Mouse (Mus musculus) MEL (cell line): ENCODE results near the gene Cib4. TPM values are rescaled to one million over a fixed set of nuclear protein-coding genes. Genes with fewer than 3 reads are reported as not detected.

ENCODE experiments used
- DNase-seq: peaks from one replicate; pipeline ENCODE4 v3.0.0; 2011; ENCODE audit warnings: low read depth, low spot score
- H3K27ac ChIP-seq: 2 replicates; pipeline ENCODE4 v1.5.1; 2012; ENCODE audit warnings: low read depth, mild to moderate bottlenecking, control low read depth, low read length, moderate library complexity; ENCODE audit not compliant: control insufficient read depth
- H3K27me3 ChIP-seq, 2 experiments: fragments of 150-350 bp in 1 of 2; sonication (generic) in 1 of 2; 2 replicates each; pipeline ENCODE4 v1.6.1; 2012; ENCODE audit warnings: low read length in 2 of 2, mild to moderate bottlenecking in 2 of 2, improper control_type of control experiment in 1 of 2, moderate library complexity in 1 of 2; ENCODE audit not compliant: insufficient read depth in 2 of 2, control insufficient read depth in 1 of 2
- H3K36me3 ChIP-seq, 2 experiments: 2 replicates each; pipeline ENCODE4 v1.6.1; 2012 to 2014; ENCODE audit warnings: low read length in 2 of 2, improper control_type of control experiment in 1 of 2, inconsistent platforms in 1 of 2, mild to moderate bottlenecking in 1 of 2; ENCODE audit not compliant: insufficient read depth in 2 of 2, control insufficient read depth in 1 of 2
- H3K4me1 ChIP-seq, 2 experiments: fragments of 150-350 bp in 1 of 2; sonication (generic) in 1 of 2; 2 replicates each; pipeline ENCODE4 v1.6.1; 2012; ENCODE audit warnings: low read length in 2 of 2, improper control_type of control experiment in 1 of 2, mild to moderate bottlenecking in 1 of 2; ENCODE audit not compliant: insufficient read depth in 2 of 2, control insufficient read depth in 1 of 2
- H3K4me3 ChIP-seq, 2 experiments: fragments of 150-350 bp in 1 of 2; sonication (generic) in 1 of 2; 2 replicates each; pipeline ENCODE4 v1.5.1; 2012; ENCODE audit warnings: low read depth in 2 of 2, low read length in 2 of 2, mild to moderate bottlenecking in 2 of 2, moderate library complexity in 2 of 2, control low read depth in 1 of 2, improper control_type of control experiment in 1 of 2; ENCODE audit not compliant: control insufficient read depth in 1 of 2, insufficient read depth in 1 of 2
- H3K79me2 ChIP-seq: 2 replicates; pipeline ENCODE4 v1.6.1; 2012; ENCODE audit warnings: mild to moderate bottlenecking, low read length, moderate library complexity; ENCODE audit not compliant: control insufficient read depth, poor library complexity, insufficient read depth
- H3K9ac ChIP-seq: 2 replicates; pipeline ENCODE4 v1.6.1; 2012; ENCODE audit warnings: low read depth, mild to moderate bottlenecking, control low read depth, low read length, moderate library complexity; ENCODE audit not compliant: control insufficient read depth, poor library complexity, severe bottlenecking
- H3K9me3 ChIP-seq: fragments of 150-350 bp; sonication (generic); replicated peaks from 2 replicates; pipeline ENCODE4 v1.6.1; 2012; ENCODE audit warnings: mild to moderate bottlenecking, low read length, improper control_type of control experiment, moderate library complexity; ENCODE audit not compliant: insufficient read depth
- CHD2 ChIP-seq: IDR thresholded peaks from 2 replicates; pipeline ENCODE4 v1.6.1; 2011; ENCODE audit warnings: low read length, improper control_type of control experiment
- CTCF ChIP-seq, 3 experiments: IDR thresholded peaks in 2 of 3; conservative IDR thresholded peaks in 1 of 3; 2 replicates each; pipeline ENCODE4 v1.5.1; 2011 to 2012; ENCODE audit warnings: low read length in 3 of 3, low read depth in 2 of 3, mild to moderate bottlenecking in 2 of 3, improper control_type of control experiment in 1 of 3, inconsistent platforms in 1 of 3, mixed read lengths in 1 of 3, moderate library complexity in 1 of 3; ENCODE audit not compliant: control insufficient read depth in 1 of 3, insufficient read depth in 1 of 3, poor library complexity in 1 of 3, severe bottlenecking in 1 of 3
- ELF1 ChIP-seq: IDR thresholded peaks from 2 replicates; pipeline ENCODE4 v1.6.1; 2014; ENCODE audit warnings: low read depth, mild to moderate bottlenecking, inconsistent platforms, low read length, improper control_type of control experiment, moderate library complexity
- EP300 ChIP-seq, 2 experiments: IDR thresholded peaks; 2 replicates each; pipeline ENCODE4 v1.6.1; 2011; ENCODE audit warnings: improper control_type of control experiment in 2 of 2, low read length in 2 of 2, low read depth in 1 of 2, mild to moderate bottlenecking in 1 of 2
- GABPA ChIP-seq: IDR thresholded peaks from 2 replicates; pipeline ENCODE4 v1.6.1; 2012; ENCODE audit warnings: low read depth, mild to moderate bottlenecking, inconsistent platforms, low read length, improper control_type of control experiment, moderate library complexity
- GATA1 ChIP-seq: IDR thresholded peaks from 2 replicates; pipeline ENCODE4 v1.6.1; 2011; ENCODE audit warnings: low read depth, low read length, improper control_type of control experiment
- MAZ ChIP-seq: IDR thresholded peaks from 2 replicates; pipeline ENCODE4 v1.6.1; 2012; ENCODE audit warnings: low read depth, mild to moderate bottlenecking, inconsistent platforms, low read length, improper control_type of control experiment
- MEF2A ChIP-seq: IDR thresholded peaks from 2 replicates; pipeline ENCODE4 v1.6.1; 2014; ENCODE audit warnings: low read depth, mild to moderate bottlenecking, inconsistent platforms, low read length, improper control_type of control experiment; ENCODE audit not compliant: poor library complexity, insufficient replicate concordance, severe bottlenecking; ENCODE audit errors: extremely low read depth
- MYB ChIP-seq: IDR thresholded peaks from 2 replicates; pipeline ENCODE4 v1.6.1; 2011; ENCODE audit warnings: mild to moderate bottlenecking, low read depth, low read length, improper control_type of control experiment
- NELFE ChIP-seq: IDR thresholded peaks from 2 replicates; pipeline ENCODE4 v1.6.1; 2011; ENCODE audit warnings: low read depth, low read length, improper control_type of control experiment
- NRF1 ChIP-seq: IDR thresholded peaks from 2 replicates; pipeline ENCODE4 v1.6.1; 2014; ENCODE audit warnings: low read depth, mild to moderate bottlenecking, inconsistent platforms, low read length, improper control_type of control experiment, moderate library complexity; ENCODE audit not compliant: poor library complexity, insufficient read depth, severe bottlenecking
- POLR2A ChIP-seq, 2 experiments: IDR thresholded peaks; 2 replicates each; pipeline ENCODE4 v1.6.1; 2011 to 2012; ENCODE audit warnings: low read length in 2 of 2, mild to moderate bottlenecking in 2 of 2, control low read depth in 1 of 2, improper control_type of control experiment in 1 of 2, low read depth in 1 of 2, moderate library complexity in 1 of 2; ENCODE audit not compliant: control insufficient read depth in 1 of 2, insufficient read depth in 1 of 2, poor library complexity in 1 of 2
- POLR2AphosphoS2 ChIP-seq: IDR thresholded peaks from 2 replicates; pipeline ENCODE4 v1.6.1; 2011; ENCODE audit warnings: low read length, improper control_type of control experiment
- POLR2AphosphoS5 ChIP-seq: IDR thresholded peaks from 2 replicates; pipeline ENCODE4 v1.6.1; 2012; ENCODE audit warnings: low read depth, borderline replicate concordance, mild to moderate bottlenecking, inconsistent platforms, low read length, moderate library complexity, mixed read lengths
- RAD21 ChIP-seq: IDR thresholded peaks from 2 replicates; pipeline ENCODE4 v1.6.1; 2011; ENCODE audit warnings: mild to moderate bottlenecking, low read depth, low read length, improper control_type of control experiment
- RCOR1 ChIP-seq: IDR thresholded peaks from 2 replicates; pipeline ENCODE4 v1.6.1; 2012; ENCODE audit warnings: low read depth, mild to moderate bottlenecking, inconsistent platforms, low read length, improper control_type of control experiment
- SMC3 ChIP-seq: IDR thresholded peaks from 2 replicates; pipeline ENCODE4 v1.6.1; 2011; ENCODE audit warnings: low read depth, low read length, improper control_type of control experiment
- USF2 ChIP-seq, 2 experiments: IDR thresholded peaks; 2 replicates each; pipeline ENCODE4 v1.6.1; 2011 to 2012; ENCODE audit warnings: improper control_type of control experiment in 2 of 2, low read length in 2 of 2, borderline replicate concordance in 1 of 2, inconsistent platforms in 1 of 2, low read depth in 1 of 2, mild to moderate bottlenecking in 1 of 2; ENCODE audit not compliant: insufficient read depth in 1 of 2
- ZKSCAN1 ChIP-seq: IDR thresholded peaks from 2 replicates; pipeline ENCODE4 v1.6.1; 2012; ENCODE audit warnings: low read depth, mild to moderate bottlenecking, inconsistent platforms, low read length, improper control_type of control experiment, moderate library complexity
- polyA plus RNA-seq, 2 experiments: library from polyadenylated mRNA; stranded (reverse) in 1 of 2; unstranded in 1 of 2; fragments of >175 nt in 1 of 2; fragments of >200 nt in 1 of 2; gene quantifications; 2 replicates each; pipeline versions ENCODE4 v1.2.1 to v1.2.4; 2012; ENCODE audit warnings: low replicate concordance in 2 of 2, low read depth in 1 of 2; ENCODE audit not compliant: insufficient read length in 2 of 2, insufficient read depth in 1 of 2, missing spikeins in 1 of 2
- total RNA-seq: library from RNA; depleted of rRNA; stranded (reverse); fragments of 300-350 nt; gene quantifications from 2 replicates; pipeline ENCODE4 v1.2.3, GENCODE M21; 2012; rRNA removed

Cib4 gene
- total RNA-seq: not detected in 2 replicates
- not detected for polyA plus RNA-seq

DNA sequence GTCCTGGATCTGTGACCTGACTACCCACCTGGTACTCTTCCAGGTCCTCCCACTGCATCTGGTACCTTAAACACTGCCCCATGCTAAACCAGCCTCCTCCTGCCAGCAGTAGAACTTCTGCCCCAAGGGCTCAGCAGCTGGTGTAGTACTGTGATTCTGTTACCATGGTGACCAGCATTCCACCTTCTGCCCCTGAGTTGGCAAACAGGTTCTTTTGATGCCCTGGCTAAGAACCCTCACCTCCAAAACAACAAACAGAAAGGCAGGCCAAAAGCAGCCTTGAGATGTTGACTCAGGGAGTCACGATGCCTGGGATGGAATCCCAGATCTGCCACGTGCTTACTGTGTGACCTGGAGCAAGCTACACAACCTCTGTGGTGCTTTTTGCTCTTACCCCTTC, at the start of gene Cib4:
TSS of gene Cib4 (minus strand) at position 139 of the 400 bp plus-strand sequence.
- no peak within 1 kb of the TSS for H3K4me3 ChIP-seq
- no peaks in the 10 kb centered on the region for H3K9me3 ChIP-seq
- H3K4me1 ChIP-seq: no peaks in the 10 kb centered on the region
- no peak within 1 kb of the TSS for H3K9ac ChIP-seq
- peaks cover 47 to 53% of the 10 kb centered on the region in 2 experiments for H3K27me3 ChIP-seq
- TF ChIP-seq NELFE: no peak
- no peak for TF ChIP-seq NRF1
- no peak for TF ChIP-seq ELF1
- no peak for TF ChIP-seq USF2 (IDR thresholded peaks at IDR 0.05; ENCODE audit: borderline replicate concordance in 1 of 2, insufficient read depth in 1 of 2, low read depth in 1 of 2, low read length in 2 of 2)
- no peak for TF ChIP-seq POLR2AphosphoS2
- TF ChIP-seq GABPA: no peak
- no peak for TF ChIP-seq GATA1
- no peak for TF ChIP-seq RCOR1
- TF ChIP-seq POLR2AphosphoS5: no peak
- TF ChIP-seq RAD21: no peak
- TF ChIP-seq CTCF (IDR thresholded peaks at IDR 0.05 in 2 of 3, conservative IDR thresholded peaks at IDR 0.05 in 1 of 3; ENCODE audit: control insufficient read depth in 1 of 3, insufficient read depth in 1 of 3, low read depth in 2 of 3, low read length in 3 of 3, poor library complexity in 1 of 3, severe bottlenecking in 1 of 3): no peak
- no peak for TF ChIP-seq MYB
- TF ChIP-seq MEF2A: no peak
- H3K79me2 ChIP-seq: no peaks in the 10 kb centered on the region
- no peak within 1 kb of the TSS for H3K27ac ChIP-seq
- no peaks in the 10 kb centered on the region for H3K36me3 ChIP-seq
- DNase-seq: no peak

GRCm38 (mm10) chr5:30594953-30595560, 49.4 kb upstream of the Cib4 start:
- H3K36me3 ChIP-seq: no peaks in the 10 kb centered on the region
- H3K4me3 ChIP-seq: no peak overlapping the region
- no peaks in the 10 kb centered on the region for H3K79me2 ChIP-seq
- H3K9ac ChIP-seq: no peak overlapping the region
- no peaks in the 10 kb centered on the region for H3K9me3 ChIP-seq
- H3K27me3 ChIP-seq: peaks cover 33 to 39% of the 10 kb centered on the region in 2 experiments
- no peaks in the 10 kb centered on the region for H3K4me1 ChIP-seq
- TF ChIP-seq CHD2 (no peak), POLR2A (IDR thresholded peaks at IDR 0.05; ENCODE audit: control insufficient read depth in 1 of 2, insufficient read depth in 1 of 2, low read depth in 1 of 2, low read length in 2 of 2, poor library complexity in 1 of 2) (no peak), SMC3 (no peak), MEF2A (no peak), ZKSCAN1 (no peak), EP300 (IDR thresholded peaks at IDR 0.05; ENCODE audit: low read depth in 1 of 2, low read length in 2 of 2) (no peak), MAZ (no peak)
- DNase-seq: no peak
- no peak overlapping the region for H3K27ac ChIP-seq
